Mouse (Mus musculus) cerebellum, adult 11 months (tissue): ENCODE data around the gene Rab23.

ENCODE experiments used
- DNase-seq: peaks from one replicate; pipeline ENCODE4 v3.0.0; 2022

Gene Rab23

GRCm38 (mm10) chr1:33768091-33768787 is 48.6 kb downstream of the Rab23 start:
- no peak for DNase-seq

GRCm38 (mm10) chr1:33768827-33769226 is 49.1 kb downstream of the Rab23 start:
- no peak for DNase-seq

GRCm38 (mm10) chr1:33771621-33772020 is 51.9 kb downstream of the Rab23 start:
- no peak for DNase-seq

- no peak for DNase-seq
Observed at GRCm38 (mm10) chr1:33772106-33772505, 52.4 kb downstream of the Rab23 start.

GRCm38 (mm10) chr1:33776175-33776611 is 56.5 kb downstream of the Rab23 start:
- DNase-seq, result no peak

GRCm38 (mm10) chr1:33784561-33784960 is 64.9 kb downstream of the Rab23 start:
- DNase-seq, result no peak

- DNase-seq, result no peak
Observed at GRCm38 (mm10) chr1:33788072-33788471, 68.4 kb downstream of the Rab23 start.

- no peak for DNase-seq
Observed at GRCm38 (mm10) chr1:33788493-33788892, 68.8 kb downstream of the Rab23 start.
